Mouse (Mus musculus): ENCODE results near the gene Disp2.
A peak's percentile ranks its signal among the peaks of the same experiment; 100 is the strongest.

GRCm38 (mm10) chr2:118764094-118764831 lies 15.3 kb upstream of the Disp2 start:
- TF ChIP-seq POLR2A (IDR thresholded peaks at IDR 0.05; ENCODE audit: borderline replicate concordance, control insufficient read depth, low read depth, low read length) (no peak), CTCF (IDR thresholded peaks at IDR 0.05; ENCODE audit: control insufficient read depth, insufficient read depth, low read length) (peak; percentile 33; the same call in 1 of the 2 replicates)

Measured in bone marrow, adult 2 months (tissue).